Mouse (Mus musculus) G1E (cell line): Measurements from ENCODE around the gene Sh3gl1. TPM values are rescaled to one million over a fixed set of nuclear protein-coding genes. Genes with fewer than 3 reads are reported as not detected.

Experiments used
- ATAC-seq: 2 replicates; pipeline ENCODE4 v1.8.0; 2016; ENCODE audit warnings: mild to moderate bottlenecking; ENCODE audit not compliant: insufficient number of reproducible peaks, poor library complexity, low FRiP score, severe bottlenecking; ENCODE audit errors: extremely low read depth
- DNase-seq: peaks from one replicate; pipeline ENCODE4 v3.0.0; 2012; ENCODE audit warnings: low spot score
- H3K27me3 ChIP-seq: 2 replicates; pipeline ENCODE4 v1.6.1; 2012; ENCODE audit warnings: mild to moderate bottlenecking, low read length, inconsistent platforms; ENCODE audit not compliant: insufficient read depth
- H3K36me3 ChIP-seq: replicated peaks from 2 replicates; pipeline ENCODE3; 2012; ENCODE audit warnings: mild to moderate bottlenecking, inconsistent platforms
- H3K4me1 ChIP-seq: 2 replicates; pipeline ENCODE4 v1.6.1; 2012; ENCODE audit warnings: low read depth, low read length, inconsistent platforms, mixed read lengths; ENCODE audit not compliant: insufficient read depth
- H3K4me3 ChIP-seq: 2 replicates; pipeline ENCODE4 v1.5.1; 2012; ENCODE audit warnings: low read depth, mild to moderate bottlenecking, inconsistent platforms, low read length, moderate library complexity, mixed read lengths
- H3K9me3 ChIP-seq: replicated peaks from 2 replicates; pipeline ENCODE4 v1.6.1; 2012; ENCODE audit warnings: inconsistent platforms
- CTCF ChIP-seq: IDR thresholded peaks from 2 replicates; pipeline ENCODE4 v1.5.1; 2012; ENCODE audit warnings: low read depth, low read length, inconsistent platforms, mixed read lengths
- GATA1 ChIP-seq: IDR thresholded peaks from 2 replicates; pipeline ENCODE4 v1.6.1; 2012; ENCODE audit warnings: borderline replicate concordance, low read length, inconsistent platforms, mixed read lengths
- GATA2 ChIP-seq: IDR thresholded peaks from 2 replicates; pipeline ENCODE4 v1.6.1; 2012; ENCODE audit warnings: low read depth, low read length, inconsistent platforms, borderline replicate concordance
- POLR2AphosphoS5 ChIP-seq: IDR thresholded peaks from 2 replicates; pipeline ENCODE4 v1.6.1; 2012; ENCODE audit warnings: low read depth, low read length, inconsistent platforms; ENCODE audit not compliant: insufficient replicate concordance
- TAL1 ChIP-seq: conservative IDR thresholded peaks from 2 replicates; pipeline ENCODE4 v1.6.1; 2012; ENCODE audit warnings: low read depth, low read length, inconsistent platforms, mixed read lengths
- polyA plus RNA-seq: library from polyadenylated mRNA; stranded (reverse); fragments of >175 nt; gene quantifications from 2 replicates; pipeline ENCODE4 v1.2.3, GENCODE M21; 2012
- total RNA-seq, 2 experiments: library from RNA; stranded (forward) in 1 of 2; stranded (reverse) in 1 of 2; fragments of 200-1000 nt in 1 of 2; fragments of >200 nt in 1 of 2; fragmentation: Nextera tagmentation in 1 of 2; gene quantifications; 2 replicates each; pipeline ENCODE4 v1.2.3; 2014 to 2017

The Sh3gl1 gene
- total and polyA plus RNA-seq, 3 experiments: 24.3 to 64.2 (median 28.5) TPM

GRCm38 (mm10) chr17:56022989-56023290 is 13.5 kb downstream of the Sh3gl1 start:
- DNase-seq (no peak), ATAC-seq (no peak)
- TF ChIP-seq GATA1 (no peak), CTCF (no peak), GATA2 (no peak), TAL1 (no peak), POLR2AphosphoS5 (no peak)
- no peaks in the 10 kb centered on the region for H3K9me3 ChIP-seq
- H3K27me3 ChIP-seq: no peaks in the 10 kb centered on the region
- H3K36me3 ChIP-seq: peaks cover 99% of the 10 kb centered on the region
- no peak overlapping the region for H3K4me3 ChIP-seq
- H3K4me1 ChIP-seq: peaks cover 73% of the 10 kb centered on the region

- Histone ChIP-seq H3K27me3 (no peaks in the 10 kb centered on the region), H3K4me1 (peaks cover 69% of the 10 kb centered on the region), H3K36me3 (peaks cover 99% of the 10 kb centered on the region), H3K4me3 (no peak overlapping the region), H3K9me3 (no peaks in the 10 kb centered on the region)
- ATAC-seq: no peak
- no peak for TF ChIP-seq TAL1
- no peak for TF ChIP-seq GATA2
- TF ChIP-seq GATA1: no peak
- TF ChIP-seq POLR2AphosphoS5: no peak
- no peak for TF ChIP-seq CTCF
- no peak for DNase-seq
Measured at GRCm38 (mm10) chr17:56022131-56022988, 14.1 kb downstream of the Sh3gl1 start.

- ATAC-seq: no peak
- Histone ChIP-seq H3K27me3 (no peaks in the 10 kb centered on the region), H3K4me1 (peaks cover 61% of the 10 kb centered on the region), H3K4me3 (no peak overlapping the region), H3K9me3 (no peaks in the 10 kb centered on the region), H3K36me3 (peaks cover 99% of the 10 kb centered on the region)
- TF ChIP-seq GATA1 (no peak), TAL1 (no peak), POLR2AphosphoS5 (no peak), GATA2 (no peak), CTCF (no peak)
- DNase-seq: no peak
Measured at GRCm38 (mm10) chr17:56021161-56021910, 15.1 kb downstream of the Sh3gl1 start.

GRCm38 (mm10) chr17:56020400-56021084 is 15.9 kb downstream of the Sh3gl1 start:
- Histone ChIP-seq H3K4me3 (no peak overlapping the region), H3K9me3 (no peaks in the 10 kb centered on the region), H3K4me1 (peaks cover 56% of the 10 kb centered on the region), H3K36me3 (peaks cover 99% of the 10 kb centered on the region), H3K27me3 (no peaks in the 10 kb centered on the region)
- ATAC-seq (no peak), DNase-seq (no peak)
- TF ChIP-seq CTCF (no peak), POLR2AphosphoS5 (no peak), GATA1 (no peak), GATA2 (no peak), TAL1 (no peak)

- Histone ChIP-seq H3K27me3 (no peaks in the 10 kb centered on the region), H3K9me3 (no peaks in the 10 kb centered on the region), H3K4me3 (no peak overlapping the region), H3K4me1 (peaks cover 38% of the 10 kb centered on the region), H3K36me3 (peaks cover 94% of the 10 kb centered on the region)
- ATAC-seq (peak; percentile 43; the same call in 1 of the 2 replicates), DNase-seq (no peak)
- no peak for TF ChIP-seq TAL1
- no peak for TF ChIP-seq POLR2AphosphoS5
- TF ChIP-seq GATA2: no peak
- TF ChIP-seq GATA1: no peak
- 0 out of 2 replicates have a peak, but pooled peaks have one; percentile 8 for TF ChIP-seq CTCF
Measured at GRCm38 (mm10) chr17:56018347-56019131, 17.9 kb downstream of the Sh3gl1 start.
